Comparison of ENCODE assay signal across 8 mouse cellular contexts in the genomic region with DNA sequence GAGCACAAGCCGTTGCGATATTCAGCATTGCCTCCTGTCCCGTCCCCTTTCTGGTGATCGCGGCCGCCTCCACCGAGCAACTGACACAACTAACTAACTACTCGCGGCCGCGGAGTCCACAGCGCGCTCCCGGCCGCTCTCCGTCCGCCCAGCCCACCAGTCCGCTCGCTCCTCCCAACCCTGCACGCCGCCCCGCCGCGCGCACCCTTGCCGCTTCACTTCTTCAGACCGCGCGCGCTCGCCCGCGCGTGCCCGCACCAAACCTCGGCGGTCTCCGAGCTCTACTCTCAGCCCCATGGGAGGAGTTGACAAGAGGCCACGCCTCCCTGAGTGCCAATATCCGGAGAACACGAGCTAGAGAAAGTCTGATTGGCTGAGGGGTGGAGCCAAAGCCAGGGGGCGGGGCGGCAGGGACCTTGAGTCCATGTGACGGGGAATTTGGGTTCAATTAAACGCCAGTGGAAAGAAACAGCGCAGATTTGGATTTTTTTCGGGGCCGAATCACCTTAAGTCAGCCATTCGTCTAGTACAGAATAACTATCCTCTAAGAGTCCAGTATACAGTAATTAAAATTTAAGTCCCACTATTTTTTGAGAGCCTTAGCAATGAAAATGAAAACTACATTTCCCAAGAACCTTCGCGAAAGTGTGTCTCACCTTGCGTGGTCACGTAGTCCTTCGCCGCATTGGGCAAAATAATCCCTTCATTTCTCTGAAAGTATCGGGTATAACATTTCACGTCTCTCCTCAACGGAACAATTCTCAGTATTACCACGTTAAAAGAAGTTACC. TPM values are rescaled to one million over a fixed set of nuclear protein-coding genes. Genes with fewer than 3 reads are reported as not detected.
DNase-seq lines count a peak whose midpoint lies in the region; ATAC-seq lines count a peak whose summit lies in the region.

A gene (minus strand): TSS at position 120 of the 790 bp plus-strand sequence.
A gene (plus strand): TSS at position 662 of the 790 bp plus-strand sequence.

- peak within 1 kb of the TSS; percentile 59 for H3K4me2 ChIP-seq in hindbrain, embryonic 14.5 days (replicated peaks)

- peak; percentile 96 for ATAC-seq in hindbrain, embryonic 14.5 days (ENCODE audit: low FRiP score)

- H3K27ac ChIP-seq in hindbrain, embryonic 14.5 days, result peak within 1 kb of the TSS; percentile 98

- no peaks in the 10 kb centered on the region for H3K9me3 ChIP-seq in hindbrain, embryonic 14.5 days (ENCODE audit: control insufficient read depth, low read length)

- no peaks in the 10 kb centered on the region for H3K27me3 ChIP-seq in hindbrain, embryonic 14.5 days (ENCODE audit: control insufficient read depth, insufficient read depth, low read length)

- H3K4me3 ChIP-seq in hindbrain, embryonic 14.5 days (replicated peaks; ENCODE audit: low read length), result peak within 1 kb of the TSS; percentile 79

- peaks cover 41% of the 10 kb centered on the region for H3K4me1 ChIP-seq in hindbrain, embryonic 14.5 days (replicated peaks; ENCODE audit: control insufficient read depth, insufficient read depth, low read length)

- under 1% methylated on average over 57 of the region's 59 CpGs for WGBS in hindbrain, embryonic 14.5 days

- no peaks in the 10 kb centered on the region for H3K36me3 ChIP-seq in hindbrain, embryonic 14.5 days (replicated peaks; ENCODE audit: control insufficient read depth, insufficient read depth)

- H3K9ac ChIP-seq in hindbrain, embryonic 14.5 days, result peak within 1 kb of the TSS; percentile 75

- peak; percentile 99 for DNase-seq in R1 (ENCODE audit: low read depth, low spot score)
- DNase-seq in cerebellum, postnatal 25 days, result peak; percentile 100
- peak; percentile 99 for DNase-seq in frontal cortex, postnatal 25 days (ENCODE audit: low spot score in 2 of 2)
- DNase-seq in hindbrain, embryonic 14.5 days (ENCODE audit: low spot score), result peak; percentile 99
- DNase-seq in layer of hippocampus, postnatal 36 days, result peak; percentile 100
- peak; percentile 100 for DNase-seq in lung, postnatal 36 days
- DNase-seq in retina, postnatal 1 day, result peak; percentile 100
- peak; percentile 100 for DNase-seq in urinary bladder, adult 18-20 months (ENCODE audit: low spot score in 2 of 2)

RNA-seq across cellular contexts. Expression of the first gene that starts in this region (rescaled TPM):
- polyA plus RNA-seq in hindbrain, embryonic 14.5 days (2014; fragmentation: Nextera tagmentation; extraction: Ambion mirVana), result 6.9 and 7.7 TPM in 2 replicates
- 10 to 100 TPM; 54.3 to 55.6 TPM for total RNA-seq in layer of hippocampus, postnatal 36 days (2021)

RNA-seq across cellular contexts. Expression of the second gene that starts in this region (rescaled TPM):
- polyA plus RNA-seq in hindbrain, embryonic 14.5 days (2014; fragmentation: Nextera tagmentation; extraction: Ambion mirVana), result 75.7 and 79.9 TPM in 2 replicates
- total RNA-seq in layer of hippocampus, postnatal 36 days (2021), result 10 to 100 TPM; 77.3 to 80.8 TPM

Comparison
In these comparisons a context has a peak if more than half of its experiments do, and no peak if none do; other contexts are left out.
1. Peak in every context shown above with its lines: DNase-seq, ATAC-seq, H3K4me3 ChIP-seq and H3K27ac ChIP-seq.